Comparison of ENCODE assay signal across 14 mouse cellular contexts in the genomic region with DNA sequence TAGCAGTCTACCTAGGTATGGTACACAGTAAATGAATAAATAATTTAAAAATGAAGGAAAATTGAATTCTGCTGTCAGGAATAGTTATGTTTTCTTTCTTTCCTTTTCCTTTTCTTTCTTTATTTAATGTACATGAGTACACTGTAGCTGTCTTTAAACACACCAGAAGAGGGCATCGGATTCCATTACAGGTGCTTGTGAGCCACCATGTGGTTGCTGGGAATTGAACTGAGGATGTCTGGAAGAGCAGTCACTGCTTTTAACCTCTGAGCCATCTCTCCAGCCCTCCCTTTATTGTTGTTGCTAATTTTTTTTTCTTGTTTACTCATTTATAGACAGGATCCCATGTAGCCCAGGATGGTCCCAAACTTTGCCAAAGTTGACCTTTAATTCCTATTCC.
"Had no signal": no experiment of that assay in that cellular context is flagged by ENCODE, and none has a peak within 500 bp of the region (broad histone marks: within the 10 kb centered on the region; RNA-seq: fewer than 3 reads in every experiment).

No protein-coding gene starts in this region.

- H3K9me3 ChIP-seq: limb, embryonic 15.5 days; liver, embryonic 12.5 days; midbrain, embryonic 10.5 days; midbrain, embryonic 15.5 days; neural tube, embryonic 13.5 days; stomach, embryonic 15.5 days had no signal

- ATAC-seq: liver, embryonic 12.5 days; midbrain, embryonic 15.5 days had no signal

- H3K4me2 ChIP-seq: limb, embryonic 15.5 days; liver, embryonic 12.5 days; midbrain, embryonic 15.5 days; neural tube, embryonic 13.5 days; stomach, embryonic 15.5 days had no signal

- H3K4me3 ChIP-seq: limb, embryonic 15.5 days; liver, embryonic 12.5 days; midbrain, embryonic 10.5 days; midbrain, embryonic 15.5 days; neural tube, embryonic 13.5 days; stomach, embryonic 15.5 days had no signal

- H3K4me1 ChIP-seq: limb, embryonic 15.5 days; midbrain, embryonic 15.5 days; stomach, embryonic 15.5 days had no signal

- H3K27ac ChIP-seq: limb, embryonic 15.5 days; liver, embryonic 12.5 days; midbrain, embryonic 10.5 days; midbrain, embryonic 15.5 days; neural tube, embryonic 13.5 days; stomach, embryonic 15.5 days had no signal

- H3K9ac ChIP-seq: limb, embryonic 15.5 days; liver, embryonic 12.5 days; midbrain, embryonic 15.5 days; neural tube, embryonic 13.5 days; stomach, embryonic 15.5 days had no signal

- DNase-seq: kidney, adult 2 months; kidney, postnatal 36 days; lung, adult 18-20 months; lung, postnatal 4 days; retina, postnatal 1 day; right cerebral cortex, postnatal 4 days; spleen, adult 18-20 months; thymus, postnatal 4 days had no signal

- H3K27me3 ChIP-seq: limb, embryonic 15.5 days; midbrain, embryonic 15.5 days; stomach, embryonic 15.5 days had no signal

- H3K36me3 ChIP-seq: limb, embryonic 15.5 days; liver, embryonic 12.5 days; midbrain, embryonic 10.5 days; midbrain, embryonic 15.5 days; neural tube, embryonic 13.5 days; stomach, embryonic 15.5 days had no signal
